Mouse (Mus musculus) kidney, postnatal 10 days (tissue): ENCODE data around the gene Efs.
A peak's percentile ranks its signal among the peaks of the same experiment; 100 is the strongest.
"Not testable (repeated sequence)": the region's sequence is repeated elsewhere in the genome, so short reads cannot be mapped to it uniquely, and the experiment has no call there.

Experiments used
- DNase-seq: peaks from one replicate; pipeline ENCODE4 v3.0.0; 2021; ENCODE audit warnings: mixed read lengths

Gene Efs

DNA sequence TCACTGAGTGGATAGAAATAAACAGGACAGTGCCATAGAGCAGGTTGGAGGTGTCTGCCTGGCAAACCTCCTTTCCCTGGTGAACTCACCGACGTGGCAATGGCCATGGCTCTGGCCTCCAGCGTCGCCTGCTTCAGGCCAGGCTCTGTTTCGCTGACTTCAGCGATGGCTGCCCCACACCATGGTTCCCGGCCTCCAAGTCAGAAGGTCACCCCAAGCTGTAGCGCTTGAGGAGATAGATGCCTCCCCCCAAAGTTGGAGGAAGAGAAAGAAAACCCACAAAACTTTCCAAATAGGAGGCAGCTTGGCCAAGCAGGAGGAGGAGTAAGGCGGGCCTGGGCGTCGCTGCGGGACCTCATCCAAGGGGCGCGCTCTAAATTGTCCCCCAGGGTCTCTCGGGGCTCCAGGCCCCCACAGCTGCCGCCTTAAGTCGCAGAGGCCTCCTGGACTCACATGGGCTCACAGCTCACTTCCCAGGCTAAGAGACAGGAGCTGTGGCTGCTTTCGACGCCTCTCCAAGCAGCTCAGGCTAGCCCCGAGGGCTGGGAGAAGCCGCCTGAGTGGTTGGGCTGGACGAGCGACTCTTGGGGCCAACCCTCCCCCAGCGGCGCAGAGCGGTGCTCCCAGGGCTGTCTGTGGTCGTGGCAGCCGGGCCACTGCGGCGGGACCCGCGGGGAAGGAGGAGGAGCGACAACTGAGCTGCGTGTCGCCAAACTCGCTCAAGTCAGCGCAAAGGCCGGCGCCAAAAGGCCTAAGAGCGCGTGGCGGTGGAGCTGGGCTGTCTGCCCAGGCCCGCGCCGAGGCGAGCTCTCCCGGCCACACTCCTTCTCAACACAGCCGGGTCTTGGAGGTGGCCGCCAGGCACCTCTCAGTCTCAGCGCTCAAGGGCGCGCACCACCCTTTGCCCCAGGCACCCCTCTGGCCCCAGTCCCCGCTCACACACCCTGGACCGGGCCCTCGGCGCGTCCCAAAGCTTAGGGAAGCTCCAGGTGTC lies at the start of gene Efs:
Efs (minus strand) TSS at position 778 of the 994 bp plus-strand sequence.
- peak; percentile 80 for DNase-seq

DNA sequence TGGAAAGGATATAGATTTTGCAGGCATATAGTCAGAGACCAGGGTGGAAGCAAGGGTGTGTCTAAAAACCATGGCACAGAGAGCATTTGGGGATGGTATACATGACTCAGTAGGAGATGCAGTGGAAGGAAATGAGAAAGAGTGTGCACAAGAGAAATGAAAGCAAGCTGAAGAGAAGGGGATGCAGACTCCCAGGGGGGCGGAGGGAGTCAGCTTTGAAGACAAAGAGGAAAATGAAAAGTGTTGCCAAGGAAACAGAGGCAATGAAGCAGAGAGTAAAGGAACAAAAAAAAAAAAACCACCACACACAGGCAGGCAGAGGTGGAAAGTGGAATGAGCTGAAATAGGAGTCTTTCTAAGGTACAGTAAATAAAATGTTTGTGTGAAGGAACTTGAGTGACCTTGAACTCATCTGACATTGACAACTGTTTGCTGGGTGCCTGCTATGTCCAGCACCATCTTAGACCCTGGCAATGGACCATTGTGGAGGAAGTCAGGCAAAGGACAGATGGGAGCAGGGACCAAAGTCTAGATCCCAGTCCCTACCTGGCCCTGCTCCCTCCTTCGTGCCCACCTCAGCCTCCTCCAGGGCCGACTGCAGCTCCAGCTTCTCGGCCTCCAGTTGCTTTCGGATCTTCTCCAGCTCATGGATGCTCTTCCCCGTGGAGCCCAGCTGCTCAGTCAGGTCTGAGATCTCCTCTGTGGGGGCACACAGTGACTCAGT lies 48.3 kb upstream of the Efs start:
- no peak for DNase-seq

DNA sequence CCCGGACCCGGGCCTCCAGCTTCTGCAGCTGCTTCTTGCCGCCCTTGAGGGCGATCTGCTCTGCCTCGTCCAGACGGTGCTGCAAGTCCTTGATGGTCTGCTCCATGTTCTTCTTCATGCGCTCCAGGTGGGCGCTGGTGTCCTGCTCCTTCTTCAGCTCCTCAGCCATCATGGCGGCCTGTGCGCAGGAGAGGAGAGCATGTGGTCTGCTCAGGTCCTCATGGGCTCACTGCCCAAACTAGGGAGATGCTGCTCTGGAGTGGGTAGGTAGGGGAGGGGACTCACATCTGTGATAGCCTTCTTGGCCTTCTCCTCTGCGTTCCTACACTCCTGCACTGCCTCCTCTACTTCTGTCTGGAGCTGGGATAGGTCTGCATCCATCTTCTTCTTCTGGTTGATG lies 46.9 kb upstream of the Efs start:
- not testable (repeated sequence) for DNase-seq

DNA sequence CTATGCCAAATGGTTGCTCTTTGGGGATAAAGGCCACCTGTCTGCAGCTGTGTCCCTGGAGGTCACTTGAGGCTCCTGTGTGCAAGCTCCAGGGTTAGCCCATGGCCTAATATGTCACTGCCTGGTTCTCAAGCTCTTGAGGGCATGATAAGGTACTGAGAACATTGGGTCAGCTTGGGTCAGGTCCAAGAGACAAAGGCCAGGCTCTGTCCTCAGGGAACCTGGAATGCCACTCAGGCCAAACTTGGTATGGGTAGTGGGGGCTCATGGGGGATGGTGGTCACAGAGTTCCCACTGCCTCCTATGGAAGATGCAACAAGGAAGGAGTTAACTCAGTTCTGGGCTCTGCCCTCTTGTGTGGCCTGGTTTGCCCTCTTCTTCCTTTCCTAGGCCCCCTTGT lies 42.4 kb upstream of the Efs start:
- no peak for DNase-seq

DNA sequence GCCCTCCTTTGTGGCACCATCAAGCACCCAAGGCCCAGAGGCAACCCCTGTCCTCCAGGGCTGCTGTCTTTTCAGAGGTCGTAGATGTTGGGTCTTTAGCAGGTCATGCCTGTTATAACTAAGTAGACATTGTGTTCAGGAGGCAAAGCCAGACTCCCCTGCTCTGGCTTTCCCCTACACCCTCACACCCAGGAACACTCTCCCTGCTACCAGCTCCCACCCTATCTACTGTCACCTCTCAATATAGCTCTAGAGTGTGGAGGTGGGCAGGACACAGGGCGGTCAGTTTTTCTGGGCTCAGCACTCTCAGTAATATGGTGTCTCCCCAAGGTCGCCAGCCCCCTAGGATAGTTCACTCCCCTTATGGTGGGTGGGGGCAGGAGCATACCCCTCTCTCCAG lies 41.9 kb upstream of the Efs start:
- DNase-seq = no peak

DNA sequence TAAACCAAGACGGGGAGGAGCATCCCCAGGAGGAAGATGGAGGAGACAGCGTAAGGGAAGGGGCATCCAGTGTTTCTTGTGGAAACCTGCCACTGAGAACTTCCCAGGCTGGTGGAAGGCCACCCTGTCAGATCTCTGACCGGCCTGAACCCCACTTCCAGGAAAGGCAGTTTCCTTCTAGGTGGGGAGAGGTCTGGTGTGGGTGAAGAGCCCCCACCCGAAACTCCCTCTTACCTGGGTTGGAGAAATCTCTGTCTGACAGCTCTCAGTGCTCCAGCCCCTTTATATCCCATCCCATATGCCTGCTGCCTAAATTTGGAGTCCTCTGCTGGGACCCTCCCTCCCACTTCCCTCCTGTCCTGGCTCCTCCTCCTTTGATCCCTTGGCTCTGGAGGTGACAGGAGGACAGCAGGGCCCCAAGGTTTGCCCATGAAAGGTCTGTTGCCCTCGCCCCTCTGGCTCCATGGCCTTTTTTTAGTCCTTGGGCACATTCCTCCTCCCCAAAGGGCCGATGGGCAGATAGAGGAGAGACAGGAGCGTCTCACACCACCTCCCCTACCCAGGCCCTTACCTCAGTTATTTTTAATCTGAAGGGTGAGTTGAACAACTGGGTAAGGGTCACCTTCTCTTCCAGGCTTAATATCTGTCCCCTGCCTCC lies 40.5 kb upstream of the Efs start, which contains the start of gene Myh6:
Myh6 (minus strand) TSS at position 608 of the 658 bp plus-strand sequence.
- no peak for DNase-seq

DNA sequence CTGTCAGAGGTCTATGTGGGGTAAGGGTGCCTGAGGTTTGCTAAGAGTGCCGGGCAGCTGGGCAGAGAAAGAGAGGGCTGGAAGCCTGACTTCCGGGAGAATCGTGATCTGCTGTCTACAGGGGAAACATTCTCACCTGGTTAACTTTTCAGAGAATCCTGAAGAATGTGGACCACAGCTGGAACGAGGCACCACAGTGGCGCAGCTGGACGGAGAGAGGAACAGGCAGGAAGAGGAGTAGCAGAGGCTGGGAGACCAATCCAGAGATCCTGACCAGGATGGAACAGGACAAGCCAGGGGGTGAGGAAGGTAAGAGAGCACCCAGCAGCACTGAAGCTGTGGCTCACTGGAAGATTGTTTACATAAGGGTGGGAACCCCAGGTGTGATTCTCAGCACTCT lies 39.7 kb upstream of the Efs start:
- DNase-seq = no peak

DNA sequence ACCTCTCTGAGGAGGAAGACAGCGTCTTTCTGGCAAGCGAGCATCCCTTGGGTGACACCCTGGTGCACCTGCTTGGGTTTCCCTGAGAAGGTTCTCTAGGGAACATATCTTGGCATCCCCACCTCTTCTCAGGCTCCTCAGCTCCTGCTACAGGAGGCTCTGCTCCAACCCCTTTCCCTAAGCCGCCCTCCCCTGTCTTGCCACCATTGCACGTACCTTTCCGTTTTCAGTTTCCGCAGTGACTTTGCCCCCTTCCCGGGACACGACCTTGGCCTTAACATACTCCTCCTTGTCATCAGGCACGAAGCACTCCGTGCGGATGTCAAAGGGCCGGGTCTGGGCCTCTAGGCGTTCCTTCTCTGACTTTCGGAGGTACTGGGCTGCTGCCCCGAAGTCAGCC lies 39.1 kb upstream of the Efs start:
- no peak for DNase-seq

DNA sequence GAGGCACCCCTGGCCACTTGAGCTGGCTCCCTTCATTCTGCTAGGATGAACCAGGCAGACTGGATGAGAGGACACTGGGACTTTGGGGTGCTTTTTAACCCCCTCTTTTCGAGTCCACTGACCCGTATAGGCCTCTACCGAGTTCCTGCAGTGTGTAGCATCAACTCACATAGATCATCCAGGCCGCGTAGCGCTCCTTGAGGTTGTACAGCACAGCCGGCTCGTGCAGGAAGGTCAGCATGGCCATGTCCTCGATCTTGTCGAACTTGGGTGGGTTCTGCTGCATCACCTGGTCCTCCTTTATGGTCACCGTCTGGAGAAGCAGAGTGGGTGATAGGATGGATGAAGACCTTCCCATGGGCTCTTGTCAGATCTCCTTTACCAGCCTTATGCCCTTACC lies 37.8 kb upstream of the Efs start:
- no peak for DNase-seq

DNA sequence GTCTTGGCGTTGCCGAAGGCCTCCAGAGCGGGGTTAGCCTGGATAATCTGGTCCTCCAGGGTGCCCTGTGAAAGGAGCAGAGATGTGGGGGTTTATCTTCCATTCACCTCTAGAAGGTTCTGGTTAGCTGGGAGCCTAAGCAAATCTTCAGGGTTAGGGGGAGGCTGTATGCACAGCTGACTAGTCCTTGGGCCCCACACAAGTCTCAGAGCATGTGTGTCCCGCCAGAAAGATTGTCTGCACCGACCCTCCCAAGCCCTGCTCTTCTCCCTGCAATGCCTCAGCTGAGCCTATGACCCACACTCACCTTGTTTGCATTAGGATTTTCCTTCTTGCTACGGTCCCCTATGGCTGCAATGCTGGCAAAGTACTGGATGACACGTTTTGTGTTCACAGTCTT lies 36.8 kb upstream of the Efs start:
- no peak for DNase-seq

DNA sequence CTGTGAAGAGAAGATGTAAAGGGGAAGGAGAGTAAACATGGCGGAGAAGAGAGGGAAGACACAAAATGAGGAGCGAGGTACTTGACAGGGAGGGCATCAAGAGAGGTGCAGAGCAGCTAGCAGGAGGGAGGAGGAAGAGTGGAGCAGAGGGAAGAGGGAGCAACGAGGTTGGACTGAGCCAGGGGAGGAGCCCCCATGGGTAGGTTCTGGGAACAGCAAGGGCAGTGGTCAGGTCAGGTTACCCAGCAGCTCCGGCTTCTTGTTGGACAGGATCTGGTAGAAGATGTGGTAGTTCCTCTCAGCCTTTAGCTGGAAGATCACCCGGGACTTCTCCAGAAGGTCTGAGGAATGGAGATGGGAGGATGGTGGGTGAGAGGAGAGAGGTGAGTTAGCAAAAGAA lies 35.6 kb upstream of the Efs start:
- no peak for DNase-seq

DNA sequence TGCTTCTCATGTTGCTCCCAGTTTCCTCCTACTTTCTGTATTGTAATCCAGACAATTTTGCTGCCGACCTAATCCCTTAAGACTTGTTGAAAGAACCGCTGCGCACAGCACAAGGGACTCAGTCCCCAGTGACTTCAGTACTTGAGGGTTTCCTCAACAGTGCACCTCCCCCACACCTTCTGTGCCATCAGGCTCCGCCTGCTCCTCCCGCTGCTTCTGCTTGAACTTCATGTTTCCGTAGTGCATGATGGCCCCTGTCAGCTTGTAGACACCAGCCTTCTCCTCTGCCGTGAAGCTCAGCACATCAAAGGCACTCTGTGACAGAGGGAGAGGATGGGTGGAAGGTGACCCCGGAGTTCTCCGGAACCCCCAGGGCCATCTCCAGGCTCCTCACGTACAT lies 34.8 kb upstream of the Efs start:
- DNase-seq = no peak

DNA sequence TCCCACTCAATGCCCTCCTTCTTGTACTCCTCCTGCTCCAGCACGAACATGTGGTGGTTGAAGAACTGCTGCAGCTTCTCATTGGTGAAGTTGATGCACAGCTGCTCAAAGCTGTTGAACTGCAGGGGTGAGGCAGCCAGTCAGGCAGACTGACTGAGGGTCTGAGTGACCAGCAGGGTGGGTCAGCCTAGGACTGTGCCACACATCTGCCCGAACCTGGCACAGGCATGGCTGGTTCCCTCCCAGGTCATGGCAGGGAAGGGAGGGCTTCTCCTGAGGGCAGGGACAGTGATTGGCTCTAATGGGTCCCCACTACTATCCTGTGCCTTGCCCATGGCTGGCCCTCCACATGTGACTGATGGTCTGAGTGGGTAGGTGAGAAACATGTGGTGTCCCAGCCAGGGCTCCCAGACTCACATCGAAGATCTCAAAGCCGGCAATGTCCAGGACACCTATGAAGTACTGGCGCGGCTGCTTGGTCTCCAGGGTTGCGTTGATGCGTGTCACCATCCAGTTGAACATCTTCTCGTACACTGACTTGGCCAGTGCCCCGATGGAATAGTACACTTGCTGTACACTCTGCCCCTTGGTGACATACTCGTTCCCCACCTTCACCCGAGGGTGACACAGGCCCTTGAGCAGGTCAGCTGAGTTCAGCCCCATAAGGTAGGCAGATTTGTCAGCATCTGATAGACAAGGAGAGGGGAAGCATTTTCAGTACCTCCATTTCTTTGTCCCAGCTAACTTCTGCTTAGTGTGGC lies 34.1 kb upstream of the Efs start:
- DNase-seq = not testable (repeated sequence)

DNA sequence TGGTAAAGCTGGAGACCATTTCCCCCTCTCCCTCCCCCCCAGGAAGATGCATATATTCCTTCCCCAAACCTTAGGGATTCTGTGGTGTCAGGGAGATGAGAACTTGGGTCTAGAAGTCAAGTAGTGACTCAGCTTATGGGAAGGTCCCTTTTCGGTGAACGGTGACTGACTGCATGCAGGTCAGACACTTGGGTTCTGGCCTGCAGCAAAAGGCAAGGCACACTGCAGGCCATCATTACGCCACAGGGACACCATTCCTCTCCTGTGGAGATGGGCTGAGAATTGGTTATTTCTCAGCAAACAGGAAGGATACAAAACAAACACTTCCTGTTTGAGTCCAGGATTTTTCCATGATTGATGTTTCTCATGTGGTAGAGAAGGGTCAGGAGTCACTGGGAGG lies 33.3 kb upstream of the Efs start:
- no peak for DNase-seq

DNA sequence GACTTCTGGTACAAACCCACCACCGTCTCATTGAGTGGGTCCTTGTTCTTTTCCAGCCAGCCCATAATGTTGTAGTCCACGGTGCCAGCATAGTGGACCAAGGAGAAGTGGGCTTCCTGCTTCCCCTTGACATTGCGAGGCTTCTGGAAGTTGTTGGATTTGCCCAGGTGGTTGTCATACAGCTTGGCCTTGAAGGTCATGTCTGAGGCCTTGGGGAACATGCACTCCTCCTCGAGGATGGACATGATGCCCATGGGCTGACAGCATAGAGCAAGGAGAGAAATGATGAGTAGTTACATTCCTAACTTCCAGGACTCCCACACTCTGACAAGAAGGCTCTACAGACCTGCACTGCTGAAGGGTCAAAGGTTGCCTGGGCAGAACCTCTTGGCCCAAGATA lies 32.6 kb upstream of the Efs start:
- DNase-seq = no peak

DNA sequence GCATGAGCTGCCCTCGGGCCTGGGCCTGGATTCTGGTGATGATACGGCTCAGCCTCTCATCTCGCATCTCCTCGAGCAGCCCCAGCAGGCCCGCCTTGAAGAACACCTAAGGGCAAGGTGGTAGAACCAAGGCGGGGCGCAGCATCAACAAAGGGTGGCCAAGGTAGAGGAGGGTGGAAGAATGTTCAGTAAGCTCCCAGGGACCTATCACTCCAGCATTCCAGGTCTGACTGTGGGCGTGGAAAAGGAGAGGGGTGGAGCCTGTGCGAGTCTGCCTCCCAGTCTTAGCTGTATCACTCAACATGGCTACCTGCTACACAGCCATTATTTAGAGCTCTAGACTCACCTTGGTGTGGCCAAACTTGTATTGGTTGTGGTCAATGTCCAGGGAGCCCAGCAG lies 30.6 kb upstream of the Efs start:
- DNase-seq = no peak

DNA sequence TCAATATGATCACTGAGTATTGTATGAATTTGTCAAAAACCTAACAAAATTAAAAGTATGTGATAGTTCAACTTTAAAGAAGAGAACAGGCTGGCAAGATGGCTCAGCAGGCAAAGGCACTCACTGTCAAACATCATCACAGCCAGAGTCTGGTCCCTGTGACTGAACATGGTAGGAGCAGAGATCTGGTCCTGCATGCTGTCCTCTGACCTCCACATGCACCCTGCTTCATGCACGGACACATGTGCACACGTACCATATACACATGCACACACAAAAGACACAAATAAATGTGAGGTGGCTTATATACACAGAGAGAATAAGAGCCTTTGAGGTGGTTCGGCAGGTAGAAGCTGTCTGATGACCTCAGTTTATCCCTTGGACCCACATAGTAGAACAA lies 29.6 kb upstream of the Efs start:
- no peak for DNase-seq

DNA sequence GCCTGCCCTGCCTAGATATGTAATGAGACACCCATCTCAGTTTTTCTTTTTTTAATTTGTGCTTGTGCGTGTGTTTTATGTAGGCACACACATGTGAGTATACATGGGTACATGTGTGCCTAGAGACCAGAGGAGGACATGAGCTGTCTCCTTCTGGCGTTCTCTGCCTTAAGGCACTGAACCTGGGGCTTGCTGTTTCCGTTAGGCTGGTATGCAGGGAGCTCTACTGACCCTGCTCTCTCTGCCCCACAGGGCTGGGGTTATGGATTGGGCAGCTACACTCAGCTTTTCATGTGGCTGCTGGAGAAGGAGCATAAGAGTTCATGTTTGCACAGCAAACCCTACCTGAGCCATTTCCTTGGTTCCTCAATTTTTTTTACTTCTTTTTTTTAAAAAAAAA lies 28.5 kb upstream of the Efs start:
- DNase-seq = no peak

DNA sequence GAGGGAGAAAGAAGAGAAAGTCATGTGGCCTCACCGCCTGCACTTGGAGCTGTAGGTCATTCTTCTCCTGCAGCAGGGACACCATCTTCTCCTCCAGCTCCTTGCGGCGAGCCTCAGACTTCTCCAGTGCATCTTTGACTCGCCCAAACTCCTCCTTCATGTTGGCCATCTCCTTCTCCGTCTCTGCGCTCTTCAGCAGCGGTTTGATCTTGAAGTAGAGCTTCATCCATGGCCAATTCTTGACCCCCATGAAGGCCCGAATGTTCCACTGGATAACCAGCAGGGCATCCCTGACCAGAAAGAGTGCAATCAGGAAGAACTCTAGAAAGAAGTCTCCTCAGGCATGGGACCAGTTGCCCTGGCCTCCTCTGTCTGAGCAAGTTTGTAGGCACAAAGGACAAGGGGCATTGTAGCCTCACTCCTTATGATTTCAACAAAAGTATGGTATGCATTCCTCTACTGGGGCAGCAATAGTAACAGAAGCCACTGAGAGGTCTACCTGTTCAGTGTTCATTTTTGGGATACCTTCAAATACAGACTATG lies 27.8 kb upstream of the Efs start:
- DNase-seq = no peak

DNA sequence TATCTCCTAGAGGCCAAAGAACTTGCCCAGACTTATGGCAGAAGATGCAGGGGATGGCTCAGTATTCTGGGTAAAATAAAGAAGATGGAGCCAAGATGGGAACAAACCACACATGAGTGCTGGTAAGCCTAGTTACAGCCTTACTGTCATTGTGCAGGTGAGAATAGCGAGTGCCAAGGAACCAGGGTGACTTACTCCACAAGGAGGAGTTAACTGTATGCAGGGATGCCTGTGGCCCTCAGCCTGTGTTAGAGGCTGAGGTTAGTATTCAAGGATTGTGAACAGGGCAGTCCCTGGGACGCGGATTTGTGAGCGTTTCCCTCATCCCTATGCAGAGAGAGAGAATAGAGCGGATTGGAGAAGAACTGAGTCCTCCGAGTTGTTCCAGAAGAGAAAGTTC lies 25.7 kb upstream of the Efs start:
- DNase-seq = no peak

DNA sequence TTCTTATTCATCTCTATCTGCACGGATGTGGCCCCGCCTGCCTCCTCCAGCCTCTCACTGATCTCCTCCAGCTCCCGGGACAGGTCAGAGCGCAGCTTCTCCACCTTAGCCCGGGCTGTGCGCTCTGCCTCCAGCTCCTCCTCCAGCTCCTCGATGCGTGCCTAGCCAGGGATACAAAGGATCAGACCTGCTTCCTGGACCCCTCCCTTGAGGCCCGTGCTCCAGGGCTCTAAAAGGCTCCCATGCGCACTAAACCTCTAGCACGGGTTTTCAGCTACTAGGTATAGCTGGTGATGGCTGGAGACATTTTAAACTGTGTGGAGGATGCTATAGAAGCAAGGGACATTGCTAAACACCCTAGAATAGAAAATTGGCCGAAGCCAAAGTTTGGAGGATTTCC lies 24.6 kb upstream of the Efs start:
- no peak for DNase-seq

DNA sequence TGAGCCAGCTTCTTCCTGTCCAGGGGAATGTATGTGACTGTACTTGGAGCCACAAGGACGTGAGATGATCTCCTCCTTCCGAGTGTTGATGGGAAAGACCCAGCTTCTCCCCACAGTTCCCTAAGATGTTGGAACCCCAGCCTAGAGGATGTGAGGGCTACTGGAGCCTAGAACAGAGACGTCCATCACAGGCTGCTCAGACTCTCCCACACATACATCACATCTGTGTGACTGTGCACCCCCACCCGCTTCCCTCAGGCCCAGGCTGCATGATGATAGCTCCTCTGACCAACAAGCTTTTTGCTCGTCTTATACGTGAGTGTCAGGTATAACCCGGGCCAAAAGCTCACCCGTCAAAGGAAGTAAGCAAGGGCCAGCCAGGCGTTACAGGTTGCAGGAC lies 22.9 kb upstream of the Efs start:
- no peak for DNase-seq

DNA sequence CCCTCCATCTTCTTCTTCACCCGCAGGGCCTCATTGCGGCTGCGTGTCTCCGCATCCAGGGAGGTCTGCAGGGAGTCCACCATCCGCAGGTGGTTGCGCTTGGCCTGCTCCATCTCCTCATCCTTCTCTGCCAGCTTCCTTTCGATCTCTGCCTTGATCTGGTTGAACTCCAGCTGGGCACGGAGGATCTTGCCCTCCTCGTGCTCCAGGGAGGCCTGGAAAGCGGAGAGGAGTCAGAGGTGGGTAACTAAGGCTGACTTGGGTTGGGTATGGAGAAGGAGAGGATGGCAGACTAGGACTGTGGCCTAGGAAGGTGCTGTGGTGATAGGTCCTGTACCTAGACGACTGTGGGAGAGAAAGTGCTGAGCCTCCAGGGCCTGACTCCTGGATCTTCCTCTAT lies 21.1 kb upstream of the Efs start:
- DNase-seq = not testable (repeated sequence)
